Mouse (Mus musculus) layer of hippocampus, postnatal 25 days (tissue): ENCODE measurements around the gene Pcna. TPM values are rescaled to one million over a fixed set of nuclear protein-coding genes. Genes with fewer than 3 reads are reported as not detected.

Experiments used
- DNase-seq, 2 experiments: peaks; one replicate each; pipeline ENCODE4 v3.0.0; 2022; ENCODE audit warnings: mixed read lengths in 2 of 2, low spot score in 1 of 2; ENCODE audit errors: extremely low spot score in 1 of 2
- total RNA-seq, 2 experiments: library from RNA; stranded (reverse); gene quantifications; 2 replicates each; pipeline ENCODE4 v1.2.3; 2021

Gene Pcna
- total RNA-seq, 2 experiments from 2014 or later, result 47.4 to 50.8 TPM

- no peak for DNase-seq
These were observed 25.2 kb upstream of the Pcna start for GRCm38 (mm10) chr2:132278273-132278853.

GRCm38 (mm10) chr2:132276249-132276648 is 23.1 kb upstream of the Pcna start:
- no peak for DNase-seq

GRCm38 (mm10) chr2:132275527-132275926 is 22.4 kb upstream of the Pcna start:
- DNase-seq, result no peak

- no peak for DNase-seq
These were observed 19.7 kb upstream of the Pcna start for GRCm38 (mm10) chr2:132272694-132273389.

GRCm38 (mm10) chr2:132270331-132270951 is 17.3 kb upstream of the Pcna start:
- DNase-seq, result no peak

GRCm38 (mm10) chr2:132269217-132269616 is 16.1 kb upstream of the Pcna start:
- no peak for DNase-seq

- no peak for DNase-seq
These were observed 13.0 kb upstream of the Pcna start for GRCm38 (mm10) chr2:132266086-132266485.

- DNase-seq, result no peak
These were observed 12.1 kb upstream of the Pcna start for GRCm38 (mm10) chr2:132265196-132265595.

GRCm38 (mm10) chr2:132264266-132264710 is 11.2 kb upstream of the Pcna start:
- DNase-seq, result no peak

GRCm38 (mm10) chr2:132263421-132264265 is 10.5 kb upstream of the Pcna start:
- no peak for DNase-seq

- peak; percentile 96 for DNase-seq
These were observed 9.8 kb upstream of the Pcna start, which contains the start of gene Cds2 for GRCm38 (mm10) chr2:132262879-132263398. Gene Cds2, plus strand, starts transcription at chr2:132263148.

GRCm38 (mm10) chr2:132262175-132262574 is 9.1 kb upstream of the Pcna start:
- no peak for DNase-seq

GRCm38 (mm10) chr2:132260601-132261000 is 7.5 kb upstream of the Pcna start:
- no peak for DNase-seq

- DNase-seq, result no peak
These were observed 4.4 kb upstream of the Pcna start for GRCm38 (mm10) chr2:132257350-132258068.

GRCm38 (mm10) chr2:132253603-132254002 is 489 bp upstream of the Pcna start:
- DNase-seq, result no peak

- DNase-seq, result no peak
These were observed 1.2 kb downstream of the Pcna start for GRCm38 (mm10) chr2:132251911-132252310.

GRCm38 (mm10) chr2:132247539-132248313 is 5.4 kb downstream of the Pcna start, which contains the start of gene Tmem230:
Gene Tmem230, minus strand, starts transcription at chr2:132247807.
- DNase-seq, result peak; percentile 88

- no peak for DNase-seq
These were observed 9.7 kb downstream of the Pcna start for GRCm38 (mm10) chr2:132243370-132243769.

- DNase-seq, result peak; percentile 38 to 75
These were observed 12.7 kb downstream of the Pcna start for GRCm38 (mm10) chr2:132240457-132240856.
